Mouse (Mus musculus): ENCODE measurements at regions not wholly inside any gene's neighbourhood (a gene's known extent, or its start where the extent isn't known, plus 50 kb on each side); places are given as distances from the start of the nearest gene placed in this dataset.
A peak's percentile ranks its signal among the peaks of the same experiment; 100 is the strongest.

- no peaks in the 10 kb centered on the region for H3K4me1 ChIP-seq (replicated peaks)
- H3K4me3 ChIP-seq (replicated peaks) = no peak overlapping the region
- 62% methylated on average over 4 of the region's 4 CpGs for WGBS (ENCODE audit: insufficient replicate concordance)
- no peaks in the 10 kb centered on the region for H3K36me3 ChIP-seq
- H3K27ac ChIP-seq = no peak overlapping the region
- ATAC-seq (ENCODE audit: low read depth) = no peak
- no peaks in the 10 kb centered on the region for H3K9me3 ChIP-seq (replicated peaks)
- no peak overlapping the region for H3K9ac ChIP-seq
- H3K4me2 ChIP-seq = no peak overlapping the region
- no peaks in the 10 kb centered on the region for H3K27me3 ChIP-seq
- DNase-seq = no peak
Observed at GRCm38 (mm10) chr16:77537351-77537750, 64.5 kb downstream of the Gm11146 start.

DNA sequence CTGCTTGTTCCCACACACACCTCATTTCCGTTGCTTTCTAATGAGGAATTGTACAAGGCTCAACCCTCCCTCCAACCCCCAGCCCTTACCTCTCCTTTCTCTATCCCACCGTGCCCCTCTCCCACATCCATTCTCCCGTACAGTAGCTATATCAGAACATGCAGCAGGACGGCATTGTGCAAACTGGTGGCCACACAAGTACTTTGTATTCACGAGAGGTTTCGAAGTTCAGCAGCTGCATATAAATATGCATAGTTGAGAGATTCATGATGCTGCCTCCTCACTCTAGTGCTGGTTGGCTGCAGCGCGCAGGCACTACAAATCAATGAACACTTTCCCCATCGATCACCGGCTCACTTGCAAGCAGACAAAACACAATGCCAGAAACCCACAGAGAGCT, 65.1 kb downstream of the Gm11146 start:
- Histone ChIP-seq H3K4me3 (replicated peaks) (no peak overlapping the region), H3K27me3 (no peaks in the 10 kb centered on the region), H3K4me1 (replicated peaks) (no peaks in the 10 kb centered on the region), H3K4me2 (no peak overlapping the region), H3K36me3 (no peaks in the 10 kb centered on the region), H3K27ac (no peak overlapping the region), H3K9me3 (replicated peaks) (no peaks in the 10 kb centered on the region), H3K9ac (no peak overlapping the region)
- no peak for DNase-seq
- no peak for ATAC-seq (ENCODE audit: low read depth)
- 69% methylated on average over 10 of the region's 10 CpGs for WGBS (ENCODE audit: insufficient replicate concordance)

- 72% methylated on average over 6 of the region's 6 CpGs for WGBS (ENCODE audit: insufficient replicate concordance)
- ATAC-seq (ENCODE audit: low read depth) = no peak
- no peak overlapping the region for H3K9ac ChIP-seq
- no peaks in the 10 kb centered on the region for H3K4me1 ChIP-seq (replicated peaks)
- no peaks in the 10 kb centered on the region for H3K27me3 ChIP-seq
- no peak overlapping the region for H3K27ac ChIP-seq
- no peaks in the 10 kb centered on the region for H3K36me3 ChIP-seq
- DNase-seq = no peak
- no peak overlapping the region for H3K4me3 ChIP-seq (replicated peaks)
- no peaks in the 10 kb centered on the region for H3K9me3 ChIP-seq (replicated peaks)
- H3K4me2 ChIP-seq = no peak overlapping the region
Observed at GRCm38 (mm10) chr16:77536314-77536713, 65.6 kb downstream of the Gm11146 start.

- no peaks in the 10 kb centered on the region for H3K4me1 ChIP-seq (replicated peaks)
- no peak overlapping the region for H3K4me3 ChIP-seq (replicated peaks)
- no peak overlapping the region for H3K9ac ChIP-seq
- DNase-seq (no peak), ATAC-seq (ENCODE audit: low read depth) (no peak)
- H3K27ac ChIP-seq = no peak overlapping the region
- no peaks in the 10 kb centered on the region for H3K27me3 ChIP-seq
- WGBS (ENCODE audit: insufficient replicate concordance) = 66% methylated on average over 3 of the region's 3 CpGs
- no peaks in the 10 kb centered on the region for H3K9me3 ChIP-seq (replicated peaks)
- H3K36me3 ChIP-seq = no peaks in the 10 kb centered on the region
- no peak overlapping the region for H3K4me2 ChIP-seq
Observed at GRCm38 (mm10) chr16:77535021-77535420, 66.9 kb downstream of the Gm11146 start.

DNA sequence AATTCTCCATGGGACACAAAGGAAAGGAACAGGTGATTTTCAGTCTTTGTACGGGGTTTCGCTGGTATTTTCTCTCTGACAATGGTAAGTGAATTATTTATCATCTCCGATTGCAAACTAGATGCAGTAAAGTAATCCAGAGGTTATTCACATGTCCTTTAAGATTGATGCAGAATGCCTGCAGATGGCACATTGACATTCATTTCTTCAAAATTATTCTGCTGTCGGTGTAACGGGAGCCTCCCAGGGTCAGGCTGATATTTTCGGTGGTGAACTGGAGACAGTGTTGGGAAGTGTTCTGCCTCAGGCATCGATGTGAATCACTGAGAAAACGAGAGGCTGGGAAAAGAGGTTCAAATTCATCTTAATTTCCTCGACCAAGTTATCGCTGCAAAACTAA, 70.3 kb downstream of the Gm11146 start:
- Histone ChIP-seq H3K27ac (no peak overlapping the region), H3K27me3 (no peaks in the 10 kb centered on the region), H3K4me1 (replicated peaks) (no peaks in the 10 kb centered on the region), H3K4me3 (replicated peaks) (no peak overlapping the region), H3K9ac (no peak overlapping the region), H3K36me3 (no peaks in the 10 kb centered on the region), H3K4me2 (no peak overlapping the region), H3K9me3 (replicated peaks) (no peaks in the 10 kb centered on the region)
- DNase-seq (no peak), ATAC-seq (ENCODE audit: low read depth) (no peak)
- WGBS (ENCODE audit: insufficient replicate concordance) = 71% methylated on average over 10 of the region's 10 CpGs

DNA sequence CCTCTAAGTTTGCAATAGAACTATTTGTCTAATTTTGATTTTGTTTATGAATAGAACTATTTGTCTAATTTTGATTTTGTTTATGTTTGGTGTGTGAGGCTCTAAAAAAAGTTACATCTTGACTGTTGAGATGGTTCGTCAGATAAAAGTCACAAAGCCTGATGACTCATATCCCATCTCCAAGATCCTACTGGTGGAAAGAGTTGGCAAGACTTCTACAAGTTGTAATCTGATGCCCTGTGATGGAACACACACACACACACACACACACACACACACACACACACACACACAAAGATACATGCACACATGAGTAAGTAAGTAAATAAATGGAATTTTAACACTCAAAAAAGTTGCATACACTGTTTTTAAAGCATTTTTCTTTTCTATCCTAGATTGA, 73.9 kb downstream of the Gm11146 start:
- 47% methylated on average over 1 of the region's 1 CpGs for WGBS (ENCODE audit: insufficient replicate concordance)
- H3K36me3 ChIP-seq = no peaks in the 10 kb centered on the region
- no peak for ATAC-seq (ENCODE audit: low read depth)
- no peak overlapping the region for H3K9ac ChIP-seq
- no peak for DNase-seq
- no peaks in the 10 kb centered on the region for H3K27me3 ChIP-seq
- no peak overlapping the region for H3K27ac ChIP-seq
- H3K4me1 ChIP-seq (replicated peaks) = no peaks in the 10 kb centered on the region
- no peak overlapping the region for H3K4me2 ChIP-seq
- no peak overlapping the region for H3K4me3 ChIP-seq (replicated peaks)
- no peaks in the 10 kb centered on the region for H3K9me3 ChIP-seq (replicated peaks)

DNA sequence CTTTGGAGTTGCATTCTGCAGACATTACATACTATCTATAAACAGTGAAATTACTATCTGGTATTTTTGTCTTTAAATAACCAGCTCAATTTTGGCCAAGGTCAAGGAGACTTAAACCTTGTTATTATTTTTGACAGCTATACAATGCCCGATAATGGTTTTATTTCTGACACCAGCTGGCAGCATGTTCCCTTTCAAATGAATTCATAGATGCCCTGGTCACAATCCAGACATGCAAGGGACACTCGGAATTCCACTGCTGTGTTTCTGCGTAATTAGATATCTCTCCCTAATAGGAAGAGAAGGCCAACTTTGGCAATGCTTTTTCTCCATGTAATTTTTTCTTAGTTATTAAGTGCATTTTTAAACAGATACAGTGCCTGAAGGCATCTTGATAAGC, 87.3 kb downstream of the Gm11146 start:
- Histone ChIP-seq H3K4me3 (replicated peaks) (no peak overlapping the region), H3K27me3 (no peaks in the 10 kb centered on the region), H3K4me2 (no peak overlapping the region), H3K4me1 (replicated peaks) (no peaks in the 10 kb centered on the region), H3K27ac (no peak overlapping the region), H3K9ac (no peak overlapping the region), H3K9me3 (replicated peaks) (no peaks in the 10 kb centered on the region), H3K36me3 (no peaks in the 10 kb centered on the region)
- 69% methylated on average over 3 of the region's 3 CpGs for WGBS (ENCODE audit: insufficient replicate concordance)
- no peak for ATAC-seq (ENCODE audit: low read depth)
- DNase-seq = no peak

GRCm38 (mm10) chr16:77503556-77503955, 98.3 kb downstream of the Gm11146 start:
- Histone ChIP-seq H3K9me3 (replicated peaks) (no peaks in the 10 kb centered on the region), H3K4me1 (replicated peaks) (no peaks in the 10 kb centered on the region), H3K36me3 (no peaks in the 10 kb centered on the region), H3K4me2 (no peak overlapping the region), H3K9ac (no peak overlapping the region), H3K4me3 (replicated peaks) (no peak overlapping the region), H3K27me3 (no peaks in the 10 kb centered on the region), H3K27ac (no peak overlapping the region)
- no peak for ATAC-seq (ENCODE audit: low read depth)
- no peak for DNase-seq
- WGBS (ENCODE audit: insufficient replicate concordance) = 63% methylated on average over 5 of the region's 5 CpGs

GRCm38 (mm10) chr16:77502916-77503315, 99.0 kb downstream of the Gm11146 start:
- no peak for DNase-seq
- H3K9me3 ChIP-seq (replicated peaks) = no peaks in the 10 kb centered on the region
- no peak overlapping the region for H3K4me2 ChIP-seq
- no peak overlapping the region for H3K27ac ChIP-seq
- H3K9ac ChIP-seq = no peak overlapping the region
- no peaks in the 10 kb centered on the region for H3K36me3 ChIP-seq
- no peak for ATAC-seq (ENCODE audit: low read depth)
- 48% methylated on average over 5 of the region's 5 CpGs for WGBS (ENCODE audit: insufficient replicate concordance)
- no peaks in the 10 kb centered on the region for H3K4me1 ChIP-seq (replicated peaks)
- H3K27me3 ChIP-seq = no peaks in the 10 kb centered on the region
- no peak overlapping the region for H3K4me3 ChIP-seq (replicated peaks)

DNA sequence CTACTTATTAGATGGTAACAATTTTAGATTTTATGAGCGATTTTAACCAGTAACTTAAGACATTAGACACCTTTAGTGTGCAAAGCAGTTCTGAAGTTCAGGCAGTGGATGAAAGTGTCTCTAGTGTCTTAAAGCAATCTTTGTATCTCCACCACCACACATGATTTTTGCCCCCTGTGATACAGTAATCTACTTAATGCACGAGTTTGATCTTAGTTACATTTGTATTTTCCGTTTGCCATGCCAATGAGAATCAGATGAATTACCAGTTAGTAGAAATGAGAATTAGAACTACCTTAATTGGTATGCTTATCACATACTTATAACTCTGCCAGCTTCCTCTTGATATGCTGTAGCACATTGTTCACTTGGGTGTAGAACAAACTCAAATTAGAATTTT, 99.9 kb downstream of the Gm11146 start:
- Histone ChIP-seq H3K27ac (no peak overlapping the region), H3K4me1 (replicated peaks) (no peaks in the 10 kb centered on the region), H3K27me3 (no peaks in the 10 kb centered on the region), H3K4me2 (no peak overlapping the region), H3K4me3 (replicated peaks) (no peak overlapping the region), H3K9ac (no peak overlapping the region), H3K36me3 (no peaks in the 10 kb centered on the region), H3K9me3 (replicated peaks) (no peaks in the 10 kb centered on the region)
- DNase-seq = no peak
- ATAC-seq (ENCODE audit: low read depth) = no peak
- 61% methylated on average over 3 of the region's 3 CpGs for WGBS (ENCODE audit: insufficient replicate concordance)

- H3K36me3 ChIP-seq = no peaks in the 10 kb centered on the region
- no peak overlapping the region for H3K4me3 ChIP-seq (replicated peaks)
- no peak overlapping the region for H3K4me2 ChIP-seq
Observed at GRCm38 (mm10) chr16:77500981-77501380, 100.9 kb downstream of the Gm11146 start.

DNA sequence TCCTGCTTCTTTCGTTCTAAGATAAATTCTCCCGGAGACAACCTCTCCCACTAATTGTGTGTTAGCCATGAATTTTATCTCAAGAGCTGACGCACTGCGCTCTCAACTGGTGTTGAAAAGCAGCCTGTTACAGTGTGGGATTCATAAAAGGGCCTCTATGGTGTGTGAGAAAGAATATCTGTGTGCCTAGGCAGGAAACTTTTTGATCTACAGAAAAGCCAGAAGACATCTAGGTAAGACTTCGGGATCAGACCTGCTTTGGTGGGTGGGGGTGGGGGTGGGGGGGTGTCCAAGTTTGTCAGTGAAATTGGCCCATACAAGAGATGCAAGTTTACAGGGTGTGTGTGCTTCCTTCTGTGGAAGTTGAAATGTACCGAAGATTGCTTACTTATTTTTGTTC, 101.5 kb downstream of the Gm11146 start:
- no peaks in the 10 kb centered on the region for H3K27me3 ChIP-seq
- no peak overlapping the region for H3K4me2 ChIP-seq
- DNase-seq (no peak), ATAC-seq (ENCODE audit: low read depth) (no peak)
- no peak overlapping the region for H3K4me3 ChIP-seq (replicated peaks)
- H3K9me3 ChIP-seq (replicated peaks) = no peaks in the 10 kb centered on the region
- 60% methylated on average over 6 of the region's 6 CpGs for WGBS (ENCODE audit: insufficient replicate concordance)
- H3K9ac ChIP-seq = no peak overlapping the region
- no peaks in the 10 kb centered on the region for H3K36me3 ChIP-seq
- H3K27ac ChIP-seq = peak overlapping the region; percentile 29; the same call in 1 of the 2 replicates
- H3K4me1 ChIP-seq (replicated peaks) = no peaks in the 10 kb centered on the region

More at GRCm38 (mm10) chr16:77500981-77501380, 100.9 kb downstream of the Gm11146 start:
- Histone ChIP-seq H3K9me3 (replicated peaks) (no peaks in the 10 kb centered on the region), H3K27ac (no peak overlapping the region), H3K9ac (no peak overlapping the region), H3K27me3 (no peaks in the 10 kb centered on the region), H3K4me1 (replicated peaks) (no peaks in the 10 kb centered on the region)
- WGBS (ENCODE audit: insufficient replicate concordance) = 64% methylated on average over 4 of the region's 4 CpGs
- no peak for ATAC-seq (ENCODE audit: low read depth)
- no peak for DNase-seq

Data from liver, embryonic 13.5 days (tissue).